Mouse (Mus musculus): ENCODE data around the gene Il25.

Gene Il25

DNA sequence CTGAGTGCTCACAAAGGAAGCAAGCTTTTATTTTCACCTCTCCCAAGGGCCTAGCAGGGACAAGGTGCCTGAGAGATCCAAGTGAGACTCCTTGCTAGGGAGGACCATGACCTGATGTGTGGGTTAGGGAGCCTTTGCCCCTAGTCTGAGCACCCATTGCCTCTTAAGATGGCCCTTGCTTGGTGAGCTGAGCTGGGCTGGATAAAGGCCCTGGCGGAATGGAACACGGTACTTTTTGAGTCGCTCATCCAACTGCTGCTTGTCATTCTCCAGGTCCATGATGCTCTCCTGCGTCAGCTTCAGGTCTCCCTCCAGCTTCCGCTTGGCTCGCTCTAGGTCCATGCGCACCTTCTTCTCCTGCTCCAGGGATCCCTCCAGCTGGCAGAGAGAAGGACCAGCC, 49.4 kb downstream of the Il25 start:
- no peak for ATAC-seq (ENCODE audit: insufficient number of reproducible peaks, low FRiP score, low TSS enrichment)

Measured in cerebellum, adult (tissue).